Mouse (Mus musculus) c-Kit-positive CD71-positive TER-119-positive erythroid progenitor cells, embryonic 14.5 days (primary cell): ENCODE results near the gene Smarcc1.

Experiments used
- DNase-seq: peaks from one replicate; pipeline ENCODE4 v3.0.0-alpha.2; 2013; ENCODE audit warnings: low spot score

Gene Smarcc1

GRCm38 (mm10) chr9:110284075-110284697, 166.7 kb downstream of the Smarcc1 start:
- DNase-seq, result no peak

- DNase-seq, result no peak
Measured at GRCm38 (mm10) chr9:110287321-110287924, 169.9 kb downstream of the Smarcc1 start.
